Mouse (Mus musculus): Measurements from ENCODE around the gene Lin9.
A peak's percentile ranks its signal among the peaks of the same experiment; 100 is the strongest.

Gene Lin9

GRCm38 (mm10) chr1:180707368-180707767 lies 66.4 kb downstream of the Lin9 start:
- no peak for DNase-seq (ENCODE audit: low spot score in 2 of 2)

GRCm38 (mm10) chr1:180707813-180708212 lies 66.9 kb downstream of the Lin9 start:
- DNase-seq (ENCODE audit: low spot score in 2 of 2): no peak

GRCm38 (mm10) chr1:180708935-180709776 lies 68.2 kb downstream of the Lin9 start:
- no peak for DNase-seq (ENCODE audit: low spot score in 2 of 2)

GRCm38 (mm10) chr1:180718756-180719155 lies 77.8 kb downstream of the Lin9 start:
- DNase-seq (ENCODE audit: low spot score in 2 of 2): no peak

- DNase-seq (ENCODE audit: low spot score in 2 of 2): no peak
Measured at GRCm38 (mm10) chr1:180719483-180719882, 78.5 kb downstream of the Lin9 start.

GRCm38 (mm10) chr1:180719951-180720689 lies 79.2 kb downstream of the Lin9 start:
- peak; percentile 66 to 90 for DNase-seq (ENCODE audit: low spot score in 2 of 2)

GRCm38 (mm10) chr1:180722608-180723007 lies 81.7 kb downstream of the Lin9 start:
- DNase-seq (ENCODE audit: low spot score in 2 of 2): no peak

GRCm38 (mm10) chr1:180723701-180724238 lies 82.8 kb downstream of the Lin9 start:
- DNase-seq (ENCODE audit: low spot score in 2 of 2): no peak

GRCm38 (mm10) chr1:180725704-180726179 lies 84.8 kb downstream of the Lin9 start, which contains the start of gene Acbd3:
Acbd3 (plus strand) TSS chr1:180726043.
- peak; percentile 90 to 93 for DNase-seq (ENCODE audit: low spot score in 2 of 2)

GRCm38 (mm10) chr1:180726183-180726582 lies 85.2 kb downstream of the Lin9 start:
- peak in 1 of 2 experiments; percentile 67 for DNase-seq (ENCODE audit: low spot score in 2 of 2)

- no peak for DNase-seq (ENCODE audit: low spot score in 2 of 2)
Measured at GRCm38 (mm10) chr1:180729231-180729630, 88.3 kb downstream of the Lin9 start.

Measured in urinary bladder, postnatal 4 days (tissue).